Mouse (Mus musculus) liver, embryonic 14.5 days (tissue): ENCODE measurements around the gene Dag1. TPM values are rescaled to one million over a fixed set of nuclear protein-coding genes. Genes with fewer than 3 reads are reported as not detected.

Source experiments
- ATAC-seq: fragments of 200-750 bp; cut with Nextera tagmentation; 2 replicates; pipeline ENCODE4 v1.8.0; 2017; ENCODE audit warnings: moderate number of reproducible peaks, mild to moderate bottlenecking, moderate library complexity; ENCODE audit not compliant: insufficient read depth
- DNase-seq, 3 experiments: peaks; one replicate each; pipeline ENCODE4 v3.0.0-alpha.2; 2012 to 2013; ENCODE audit warnings: low read depth in 3 of 3, low spot score in 3 of 3
- H3K27ac ChIP-seq: fragments of 300-500 bp; sonication (generic); 2 replicates; pipeline ENCODE4 v1.5.1; 2014; ENCODE audit warnings: moderate library complexity, mild to moderate bottlenecking, control low read depth, inconsistent platforms
- H3K27me3 ChIP-seq: fragments of 300-500 bp; sonication (generic); 2 replicates; pipeline ENCODE4 v1.6.1; 2014; ENCODE audit warnings: mild to moderate bottlenecking, low read length, moderate library complexity; ENCODE audit not compliant: control insufficient read depth, insufficient read depth
- H3K36me3 ChIP-seq: fragments of 300-500 bp; sonication (generic); replicated peaks from 2 replicates; pipeline ENCODE4 v1.6.1; 2014; ENCODE audit warnings: low read depth; ENCODE audit not compliant: control insufficient read depth, insufficient read depth
- H3K4me1 ChIP-seq, 2 experiments: fragments of 200-500 bp in 1 of 2; fragments of 300-500 bp in 1 of 2; sonication (generic) in 1 of 2; replicated peaks; 2 replicates each; pipeline ENCODE4 v1.6.1; 2012 to 2014; ENCODE audit warnings: antibody characterized with exemption in 1 of 2, inconsistent platforms in 1 of 2, low read length in 1 of 2; ENCODE audit not compliant: control insufficient read depth in 2 of 2, insufficient read depth in 2 of 2
- H3K4me2 ChIP-seq: fragments of 300-500 bp; sonication (generic); 2 replicates; pipeline ENCODE4 v1.6.1; 2014; ENCODE audit warnings: low read depth, mild to moderate bottlenecking, control low read depth, moderate library complexity
- H3K4me3 ChIP-seq, 2 experiments: fragments of 200-500 bp in 1 of 2; fragments of 300-500 bp in 1 of 2; sonication (generic) in 1 of 2; 2 replicates each; pipeline ENCODE4 v1.5.1; 2012 to 2014; ENCODE audit warnings: low read depth in 2 of 2, low read length in 2 of 2, mild to moderate bottlenecking in 2 of 2, control low read depth in 1 of 2, inconsistent platforms in 1 of 2, moderate library complexity in 1 of 2; ENCODE audit not compliant: insufficient read depth in 1 of 2
- H3K9ac ChIP-seq: fragments of 300-500 bp; sonication (generic); replicated peaks from 2 replicates; pipeline ENCODE4 v1.6.1; 2014; ENCODE audit warnings: mild to moderate bottlenecking, control low read depth, moderate library complexity
- H3K9me3 ChIP-seq: fragments of 300-500 bp; sonication (generic); 2 replicates; pipeline ENCODE4 v1.6.1; 2016; ENCODE audit warnings: low read length, mixed read lengths; ENCODE audit not compliant: control insufficient read depth
- CTCF ChIP-seq: IDR thresholded peaks from 2 replicates; pipeline ENCODE4 v1.5.1; 2016; ENCODE audit warnings: antibody characterized with exemption, low read depth, control low read depth
- EP300 ChIP-seq: IDR thresholded peaks from 2 replicates; pipeline ENCODE4 v1.6.1; 2016; ENCODE audit warnings: antibody characterized with exemption, low read depth
- WGBS: fragments of 180-500 bp; shearing (Covaris S2); extraction: QIAGEN DNeasy Blood & Tissue Kit; methylation state at CpG from one replicate; pipeline ENCODE4 v1.1.7; 2014; ENCODE audit not compliant: insufficient replicate concordance; 5-methylcytosine and 5-hydroxymethylcytosine counted together
- polyA plus RNA-seq, 2 experiments: library from polyadenylated mRNA; depleted of rRNA in 1 of 2; stranded (reverse) in 1 of 2; unstranded in 1 of 2; fragments of >200 nt; fragmentation: Nextera tagmentation in 1 of 2; extraction: Ambion mirVana in 1 of 2; gene quantifications; 2 replicates each; pipeline versions ENCODE4 v1.2.1 to v1.2.3; 2012 to 2014

Gene Dag1
- polyA plus RNA-seq, 2 experiments: 5.3 to 12.0 TPM

- Histone ChIP-seq H3K4me2 (no peak overlapping the region), H3K36me3 (peaks cover 1% of the 10 kb centered on the region; the same call in 1 of the 2 replicates), H3K9me3 (no peaks in the 10 kb centered on the region), H3K27me3 (no peaks in the 10 kb centered on the region), H3K4me1 (no peaks in the 10 kb centered on the region), H3K9ac (no peak overlapping the region), H3K4me3 (no peak overlapping the region), H3K27ac (no peak overlapping the region)
- DNase-seq: no peak
- no peak for ATAC-seq
- 60% methylated on average over 7 of the region's 7 CpGs for WGBS
- TF ChIP-seq EP300: no peak
- TF ChIP-seq CTCF: no peak
Measured at GRCm38 (mm10) chr9:108213105-108213504, 50.7 kb downstream of the Dag1 start.

- no peak overlapping the region for H3K9ac ChIP-seq
- H3K4me1 ChIP-seq: no peaks in the 10 kb centered on the region
- H3K4me3 ChIP-seq: no peak overlapping the region
- WGBS: 49% methylated on average over 2 of the region's 2 CpGs
- no peaks in the 10 kb centered on the region for H3K9me3 ChIP-seq
- no peaks in the 10 kb centered on the region for H3K27me3 ChIP-seq
- ATAC-seq (no peak), DNase-seq (no peak)
- H3K36me3 ChIP-seq: peaks cover 2% of the 10 kb centered on the region; the same call in 1 of the 2 replicates
- no peak overlapping the region for H3K4me2 ChIP-seq
- no peak overlapping the region for H3K27ac ChIP-seq
- TF ChIP-seq CTCF (no peak), EP300 (no peak)
Measured at GRCm38 (mm10) chr9:108212426-108212825, 51.3 kb downstream of the Dag1 start.

- TF ChIP-seq CTCF (no peak), EP300 (no peak)
- Histone ChIP-seq H3K9ac (no peak overlapping the region), H3K4me2 (no peak overlapping the region), H3K36me3 (peaks cover 2% of the 10 kb centered on the region; the same call in 1 of the 2 replicates), H3K27me3 (no peaks in the 10 kb centered on the region), H3K9me3 (no peaks in the 10 kb centered on the region), H3K4me3 (no peak overlapping the region), H3K27ac (no peak overlapping the region), H3K4me1 (peaks cover 3 to 7% of the 10 kb centered on the region in 2 experiments; a peak in 3 of 4 replicates)
- DNase-seq: no peak
- 62% methylated on average over 3 of the region's 3 CpGs for WGBS
- ATAC-seq: no peak
Measured at GRCm38 (mm10) chr9:108205571-108205901, 58.2 kb downstream of the Dag1 start.

- peaks cover 3 to 8% of the 10 kb centered on the region in 2 experiments; a peak in 3 of 4 replicates for H3K4me1 ChIP-seq
- no peaks in the 10 kb centered on the region for H3K9me3 ChIP-seq
- no peak for DNase-seq
- H3K27me3 ChIP-seq: no peaks in the 10 kb centered on the region
- ATAC-seq: no peak
- peaks cover 2% of the 10 kb centered on the region; the same call in 1 of the 2 replicates for H3K36me3 ChIP-seq
- 71% methylated on average over 8 of the region's 8 CpGs for WGBS
- no peak overlapping the region for H3K4me3 ChIP-seq
- H3K9ac ChIP-seq: no peak overlapping the region
- no peak overlapping the region for H3K27ac ChIP-seq
- H3K4me2 ChIP-seq: no peak overlapping the region
- TF ChIP-seq CTCF (no peak), EP300 (no peak)
Measured at GRCm38 (mm10) chr9:108204884-108205570, 58.7 kb downstream of the Dag1 start.

- 16% methylated on average over 13 of the region's 13 CpGs for WGBS
- Histone ChIP-seq H3K4me2 (peak overlapping the region; percentile 37), H3K4me3 (no peak overlapping the region), H3K4me1 (peaks cover 3 to 8% of the 10 kb centered on the region in 2 experiments; a peak in 3 of 4 replicates), H3K27ac (no peak overlapping the region), H3K36me3 (no peaks in the 10 kb centered on the region), H3K9me3 (no peaks in the 10 kb centered on the region), H3K27me3 (no peaks in the 10 kb centered on the region), H3K9ac (no peak overlapping the region; the same call in 1 of the 2 replicates)
- ATAC-seq (no peak), DNase-seq (peak; percentile 59 to 62 (median 60))
- TF ChIP-seq CTCF (peak; percentile 73), EP300 (no peak)
Measured at GRCm38 (mm10) chr9:108203015-108203414, 60.7 kb downstream of the Dag1 start.
